Mouse (Mus musculus) MEL (cell line): ENCODE data around the gene Tmem120a.

ENCODE experiments used
- CTCF ChIP-seq, 3 experiments: IDR thresholded peaks in 2 of 3; conservative IDR thresholded peaks in 1 of 3; 2 replicates each; pipeline ENCODE4 v1.5.1; 2011 to 2012; ENCODE audit warnings: low read length in 3 of 3, low read depth in 2 of 3, mild to moderate bottlenecking in 2 of 3, improper control_type of control experiment in 1 of 3, inconsistent platforms in 1 of 3, mixed read lengths in 1 of 3, moderate library complexity in 1 of 3; ENCODE audit not compliant: control insufficient read depth in 1 of 3, insufficient read depth in 1 of 3, poor library complexity in 1 of 3, severe bottlenecking in 1 of 3
- EP300 ChIP-seq, 2 experiments: IDR thresholded peaks; 2 replicates each; pipeline ENCODE4 v1.6.1; 2011; ENCODE audit warnings: improper control_type of control experiment in 2 of 2, low read length in 2 of 2, low read depth in 1 of 2, mild to moderate bottlenecking in 1 of 2
- GATA1 ChIP-seq: IDR thresholded peaks from 2 replicates; pipeline ENCODE4 v1.6.1; 2011; ENCODE audit warnings: low read depth, low read length, improper control_type of control experiment
- JUND ChIP-seq: IDR thresholded peaks from 2 replicates; pipeline ENCODE4 v1.6.1; 2011; ENCODE audit warnings: low read depth, mild to moderate bottlenecking, improper control_type of control experiment, low read length
- POLR2A ChIP-seq, 2 experiments: IDR thresholded peaks; 2 replicates each; pipeline ENCODE4 v1.6.1; 2011 to 2012; ENCODE audit warnings: low read length in 2 of 2, mild to moderate bottlenecking in 2 of 2, control low read depth in 1 of 2, improper control_type of control experiment in 1 of 2, low read depth in 1 of 2, moderate library complexity in 1 of 2; ENCODE audit not compliant: control insufficient read depth in 1 of 2, insufficient read depth in 1 of 2, poor library complexity in 1 of 2
- ZKSCAN1 ChIP-seq: IDR thresholded peaks from 2 replicates; pipeline ENCODE4 v1.6.1; 2012; ENCODE audit warnings: low read depth, mild to moderate bottlenecking, inconsistent platforms, low read length, improper control_type of control experiment, moderate library complexity
- ZMIZ1 ChIP-seq: IDR thresholded peaks from 2 replicates; pipeline ENCODE4 v1.6.1; 2012; ENCODE audit warnings: low read depth, mild to moderate bottlenecking, inconsistent platforms, low read length, improper control_type of control experiment, moderate library complexity

DNA sequence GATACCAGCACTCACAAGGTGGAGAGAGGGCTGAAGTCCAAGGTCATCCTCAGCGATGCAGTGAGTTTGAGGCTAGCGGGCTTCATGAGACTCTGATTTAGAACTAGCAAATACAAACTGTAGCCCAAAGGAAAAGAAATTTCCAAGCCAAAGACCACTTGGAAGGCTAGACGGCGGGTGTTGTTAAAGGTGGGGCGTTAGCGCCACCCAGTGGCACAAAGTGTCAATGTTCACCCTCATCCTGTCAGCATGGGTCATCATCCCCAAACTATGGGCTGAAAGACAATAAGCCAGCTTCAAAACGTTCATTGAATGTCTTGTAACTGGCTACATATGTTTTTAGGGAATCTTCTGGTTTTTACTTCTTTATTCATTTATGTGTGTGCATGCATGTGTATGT, 19.3 kb upstream of the Tmem120a start:
- TF ChIP-seq ZMIZ1 (no peak), JUND (no peak), GATA1 (no peak), CTCF (IDR thresholded peaks at IDR 0.05 in 2 of 3, conservative IDR thresholded peaks at IDR 0.05 in 1 of 3; ENCODE audit: control insufficient read depth in 1 of 3, insufficient read depth in 1 of 3, low read depth in 2 of 3, low read length in 3 of 3, poor library complexity in 1 of 3, severe bottlenecking in 1 of 3) (peak; percentile 77 to 100 (median 95)), EP300 (IDR thresholded peaks at IDR 0.05; ENCODE audit: low read depth in 1 of 2, low read length in 2 of 2) (no peak), POLR2A (IDR thresholded peaks at IDR 0.05; ENCODE audit: control insufficient read depth in 1 of 2, insufficient read depth in 1 of 2, low read depth in 1 of 2, low read length in 2 of 2, poor library complexity in 1 of 2) (no peak), ZKSCAN1 (no peak)
